Mouse (Mus musculus) bone marrow, adult 2 months (tissue): Measurements from ENCODE around the gene Kcnd3.

ENCODE experiments used
- CTCF ChIP-seq: fragments of 200-500 bp; IDR thresholded peaks from 2 replicates; pipeline ENCODE4 v1.5.1; 2011; ENCODE audit warnings: low read length, control low read depth; ENCODE audit not compliant: control insufficient read depth, insufficient read depth
- POLR2A ChIP-seq: fragments of 200-500 bp; IDR thresholded peaks from 2 replicates; pipeline ENCODE4 v1.6.1; 2011; ENCODE audit warnings: low read depth, mild to moderate bottlenecking, control low read depth, low read length, borderline replicate concordance; ENCODE audit not compliant: control insufficient read depth

DNA sequence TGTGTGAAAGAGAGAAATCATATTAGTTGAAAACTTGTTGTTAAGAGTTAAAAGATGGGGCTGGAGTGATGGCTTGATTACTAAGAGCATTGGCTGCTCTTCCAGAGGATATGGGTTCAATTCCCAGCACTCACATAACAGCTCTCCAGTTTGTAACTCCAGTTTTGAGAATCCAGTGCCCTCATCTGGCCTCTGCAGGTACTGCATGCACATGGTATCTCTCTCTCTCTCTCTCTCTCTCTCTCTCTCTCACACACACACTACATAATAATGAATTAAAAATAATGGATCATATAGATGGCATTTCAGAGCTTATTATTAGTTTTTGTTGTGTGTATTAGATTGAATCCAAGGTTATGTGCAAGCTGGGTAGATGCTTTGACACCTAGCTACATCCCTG is 29.7 kb upstream of the Kcnd3 start:
- TF ChIP-seq POLR2A (no peak), CTCF (no peak)
